Mouse (Mus musculus): ENCODE measurements around the gene Gpr82. TPM values are rescaled to one million over a fixed set of nuclear protein-coding genes. Genes with fewer than 3 reads are reported as not detected.

Gpr82 gene
- polyA plus RNA-seq, 1 experiment from 2014 or later: 0.61 TPM

DNA sequence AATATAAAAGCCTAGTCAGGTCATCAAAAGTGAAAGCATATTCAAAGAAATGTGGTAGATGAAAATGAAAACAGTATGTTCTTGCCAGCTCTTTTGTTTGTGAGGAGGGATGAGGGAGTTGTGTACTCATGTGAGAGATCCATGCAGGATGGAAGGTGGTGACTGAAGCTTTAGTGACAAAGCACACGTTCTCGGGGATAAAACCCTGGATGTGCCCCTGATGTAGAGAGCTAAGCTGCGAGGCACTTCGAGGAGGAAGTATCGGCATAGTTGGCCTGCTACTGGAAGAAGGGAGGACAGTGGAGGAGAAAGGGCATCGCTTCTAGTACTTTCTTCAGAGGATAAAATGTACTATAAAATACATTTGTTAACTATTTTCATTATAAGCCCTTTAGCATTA is 5.3 kb upstream of the Gpr82 start:
- WGBS: 86% methylated on average over 6 of the region's 6 CpGs
- no peaks in the 10 kb centered on the region for H3K27me3 ChIP-seq
- H3K36me3 ChIP-seq (ENCODE audit: poor library complexity, severe bottlenecking): no peaks in the 10 kb centered on the region
- no peaks in the 10 kb centered on the region for H3K9me3 ChIP-seq (replicated peaks)
- ATAC-seq: no peak
- no peak overlapping the region for H3K4me2 ChIP-seq
- H3K4me1 ChIP-seq: no peaks in the 10 kb centered on the region
- H3K27ac ChIP-seq: no peak overlapping the region
- no peak overlapping the region for H3K9ac ChIP-seq
- H3K4me3 ChIP-seq: no peak overlapping the region

DNA sequence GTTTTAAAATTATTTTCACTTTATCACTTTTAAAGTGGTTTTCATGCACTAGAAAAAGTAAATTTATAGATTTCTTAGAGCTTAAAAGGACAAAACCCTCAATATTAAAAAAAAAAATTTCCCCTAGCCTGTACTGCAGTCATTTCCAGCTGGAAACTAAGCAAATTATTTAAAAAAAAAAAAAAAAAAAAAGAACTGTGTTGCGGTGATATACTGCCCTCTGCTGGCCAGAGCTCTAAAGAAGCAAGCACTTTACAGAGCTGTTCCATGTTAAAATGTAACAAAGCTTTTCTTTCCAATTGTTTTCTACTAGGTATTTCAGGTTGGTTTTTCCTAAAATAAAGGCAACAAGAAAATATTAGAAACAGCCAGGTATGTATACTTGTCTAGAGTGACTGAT is 4.4 kb upstream of the Gpr82 start:
- WGBS: 17% methylated on average over 1 of the region's 1 CpGs
- H3K36me3 ChIP-seq (ENCODE audit: poor library complexity, severe bottlenecking): no peaks in the 10 kb centered on the region
- H3K9ac ChIP-seq: no peak overlapping the region

DNA sequence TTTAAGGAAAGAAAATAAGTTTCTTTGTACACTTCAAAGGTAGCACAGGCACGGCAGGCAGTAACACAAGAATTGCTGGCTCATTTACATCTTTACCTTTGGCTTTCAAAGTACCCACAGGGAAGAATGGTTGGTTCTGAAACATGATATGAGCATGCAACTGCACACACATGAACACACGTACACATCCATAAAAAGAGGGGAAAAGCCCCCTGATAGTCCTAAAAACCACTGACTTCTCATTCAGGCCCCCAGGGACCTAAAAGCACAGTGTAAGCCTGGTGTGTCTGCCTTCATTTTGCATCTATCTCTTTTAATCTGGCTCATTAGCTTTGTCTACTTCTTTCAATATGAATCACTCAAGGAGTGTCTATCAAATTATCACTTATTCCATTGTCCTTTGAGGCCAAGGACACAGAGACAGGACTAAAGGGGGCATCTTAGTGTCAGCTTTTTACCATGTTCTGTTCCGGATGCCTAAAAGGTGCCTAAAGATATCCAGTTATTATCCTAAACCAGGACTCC is 2.5 kb upstream of the Gpr82 start:
- no peaks in the 10 kb centered on the region for H3K36me3 ChIP-seq (ENCODE audit: poor library complexity, severe bottlenecking)
- no peak overlapping the region for H3K4me2 ChIP-seq
- H3K4me1 ChIP-seq: no peaks in the 10 kb centered on the region
- H3K9ac ChIP-seq: no peak overlapping the region
- no peak for ATAC-seq
- 70% methylated on average over 3 of the region's 3 CpGs for WGBS
- no peak overlapping the region for H3K4me3 ChIP-seq
- H3K9me3 ChIP-seq (replicated peaks): no peaks in the 10 kb centered on the region
- no peak overlapping the region for H3K27ac ChIP-seq
- no peaks in the 10 kb centered on the region for H3K27me3 ChIP-seq

More for the DNA sequence above, 4.4 kb upstream of the Gpr82 start:
- no peaks in the 10 kb centered on the region for H3K9me3 ChIP-seq (replicated peaks)
- no peaks in the 10 kb centered on the region for H3K27me3 ChIP-seq
- H3K27ac ChIP-seq: no peak overlapping the region
- H3K4me3 ChIP-seq: no peak overlapping the region
- no peaks in the 10 kb centered on the region for H3K4me1 ChIP-seq
- 0 out of 2 replicates have a peak, but pooled peaks have one; percentile 27 for ATAC-seq
- H3K4me2 ChIP-seq: no peak overlapping the region

DNA sequence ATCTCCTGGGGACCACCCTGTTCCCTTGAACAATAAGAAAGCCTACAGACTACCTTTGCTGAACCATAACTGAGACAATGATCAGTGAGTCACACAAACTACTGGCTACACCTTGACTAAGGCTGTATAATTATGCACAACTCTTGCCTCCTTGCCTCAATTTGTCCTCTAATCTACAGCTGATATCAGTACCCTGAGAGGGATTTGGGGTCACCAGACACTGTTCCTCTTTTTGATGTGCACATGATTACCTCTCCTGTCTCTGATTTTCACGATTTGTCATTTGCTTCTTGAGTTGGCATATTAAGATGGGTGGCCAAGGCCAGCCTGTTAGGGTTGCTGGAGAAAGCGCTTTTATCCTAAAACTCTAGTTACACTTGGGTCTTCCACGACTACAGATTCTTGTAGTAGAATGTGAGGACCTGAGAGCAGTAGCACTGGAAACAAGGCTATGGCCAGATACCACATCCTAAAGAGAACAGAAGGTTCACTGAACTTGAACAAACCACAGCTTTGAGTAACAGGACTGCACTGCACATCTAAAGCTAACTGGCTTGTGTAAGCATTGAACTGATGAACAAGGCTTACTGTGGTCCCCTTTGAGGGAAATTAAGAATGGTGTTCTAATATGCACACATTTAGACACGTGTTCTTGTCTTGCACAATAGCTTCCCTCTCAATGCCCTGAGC is 1.8 kb upstream of the Gpr82 start:
- ATAC-seq: no peak
- Histone ChIP-seq H3K9me3 (replicated peaks) (no peaks in the 10 kb centered on the region), H3K36me3 (ENCODE audit: poor library complexity, severe bottlenecking) (no peaks in the 10 kb centered on the region), H3K4me1 (no peaks in the 10 kb centered on the region), H3K4me3 (no peak overlapping the region), H3K27me3 (no peaks in the 10 kb centered on the region), H3K4me2 (no peak overlapping the region), H3K27ac (no peak overlapping the region), H3K9ac (no peak overlapping the region)
- WGBS: 69% methylated on average over 4 of the region's 4 CpGs

DNA sequence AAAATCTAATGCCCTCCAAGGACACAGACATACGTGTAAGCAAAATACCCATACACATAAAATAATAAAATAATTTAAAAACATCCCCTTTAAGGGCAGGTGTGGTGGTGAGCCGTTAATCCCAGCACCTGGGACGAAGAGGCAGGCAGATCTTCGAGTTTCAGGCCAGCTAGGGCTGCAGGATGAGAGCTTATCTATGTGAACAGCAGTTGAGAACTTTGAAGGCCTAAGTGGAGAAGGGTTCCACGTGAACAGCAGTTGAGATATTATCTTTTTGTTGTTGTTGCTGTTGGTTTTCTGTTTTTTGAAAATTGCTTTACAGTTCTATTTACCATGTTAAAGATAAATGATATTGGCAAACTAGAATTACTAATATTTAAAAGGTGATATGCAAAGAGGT is 7.7 kb downstream of the Gpr82 start:
- Histone ChIP-seq H3K9ac (no peak overlapping the region), H3K36me3 (ENCODE audit: poor library complexity, severe bottlenecking) (no peaks in the 10 kb centered on the region), H3K4me1 (no peaks in the 10 kb centered on the region), H3K4me2 (no peak overlapping the region), H3K4me3 (no peak overlapping the region), H3K9me3 (replicated peaks) (no peaks in the 10 kb centered on the region), H3K27me3 (no peaks in the 10 kb centered on the region; the same call in 1 of the 2 replicates), H3K27ac (no peak overlapping the region)
- no peak for ATAC-seq
- 81% methylated on average over 5 of the region's 5 CpGs for WGBS

DNA sequence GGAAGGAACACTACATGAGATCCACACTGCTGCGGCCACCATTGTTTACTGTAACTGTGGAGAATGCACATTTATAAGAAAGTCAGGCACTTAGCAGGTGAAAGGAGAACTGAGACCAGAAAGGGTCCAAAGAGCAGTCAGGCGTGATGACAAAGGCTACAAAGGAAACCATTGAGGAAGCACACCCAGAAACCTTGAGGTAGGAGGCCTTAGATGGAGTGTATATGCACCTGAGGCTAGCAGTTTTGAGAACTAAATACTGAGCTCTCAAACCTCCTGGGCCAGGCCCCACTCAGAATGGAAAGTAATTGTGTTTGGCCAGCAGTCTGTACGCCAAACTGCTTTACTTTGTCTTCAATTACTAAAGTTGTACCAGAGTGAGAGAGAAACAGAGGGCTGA is 9.2 kb downstream of the Gpr82 start:
- WGBS: 57% methylated on average over 3 of the region's 3 CpGs
- Histone ChIP-seq H3K4me1 (no peaks in the 10 kb centered on the region), H3K27ac (no peak overlapping the region), H3K4me3 (no peak overlapping the region), H3K27me3 (no peaks in the 10 kb centered on the region; the same call in 1 of the 2 replicates), H3K36me3 (ENCODE audit: poor library complexity, severe bottlenecking) (no peaks in the 10 kb centered on the region), H3K9ac (no peak overlapping the region), H3K4me2 (no peak overlapping the region), H3K9me3 (replicated peaks) (no peaks in the 10 kb centered on the region)
- ATAC-seq: no peak

DNA sequence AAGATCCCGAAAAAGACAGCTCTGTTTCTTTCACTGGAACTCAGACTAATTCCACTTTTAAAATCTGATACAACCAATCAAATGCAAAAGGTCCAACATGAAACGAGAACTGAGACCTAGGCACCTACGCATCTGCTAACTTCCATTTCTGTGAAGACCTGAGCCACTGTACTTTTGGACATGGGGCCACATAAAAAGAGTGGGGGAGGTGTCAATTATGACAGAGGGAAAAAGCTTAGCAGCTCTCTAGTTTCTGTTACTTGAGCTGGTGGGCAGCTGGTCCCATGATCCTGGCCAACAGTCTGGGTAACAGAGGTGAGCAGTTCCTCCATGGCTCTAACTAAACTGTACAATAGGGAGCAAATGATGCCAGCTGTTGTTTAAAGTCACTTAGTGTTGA is 11.8 kb downstream of the Gpr82 start:
- WGBS: 84% methylated on average over 3 of the region's 3 CpGs

DNA sequence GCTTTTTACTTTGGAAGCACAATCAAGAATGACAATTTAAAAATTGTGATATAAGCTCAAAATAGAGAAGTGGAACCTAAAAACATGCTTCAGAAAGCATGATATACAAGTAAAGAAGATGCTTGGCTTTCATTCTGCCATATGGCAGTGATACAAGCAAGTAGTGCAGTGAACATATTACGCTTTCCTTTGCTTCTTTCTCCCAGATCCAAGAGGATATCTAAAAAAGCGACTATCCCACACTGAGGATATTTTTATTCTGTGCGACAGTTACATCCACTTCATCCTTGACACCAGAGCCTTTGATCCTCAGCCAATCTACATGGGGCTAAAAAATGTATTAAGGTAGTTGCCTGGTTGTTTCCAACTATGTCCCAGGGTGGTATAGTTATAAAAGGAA is 20.6 kb downstream of the Gpr82 start:
- Histone ChIP-seq H3K27me3 (no peaks in the 10 kb centered on the region), H3K4me2 (no peak overlapping the region), H3K4me3 (no peak overlapping the region), H3K36me3 (ENCODE audit: poor library complexity, severe bottlenecking) (no peaks in the 10 kb centered on the region), H3K4me1 (no peaks in the 10 kb centered on the region), H3K27ac (no peak overlapping the region), H3K9ac (no peak overlapping the region), H3K9me3 (replicated peaks) (no peaks in the 10 kb centered on the region)
- WGBS: 91% methylated on average over 3 of the region's 3 CpGs
- ATAC-seq: no peak

More for the DNA sequence above, 11.8 kb downstream of the Gpr82 start:
- Histone ChIP-seq H3K9ac (no peak overlapping the region), H3K4me1 (no peaks in the 10 kb centered on the region), H3K4me3 (no peak overlapping the region), H3K36me3 (ENCODE audit: poor library complexity, severe bottlenecking) (no peaks in the 10 kb centered on the region), H3K4me2 (no peak overlapping the region), H3K9me3 (replicated peaks) (no peaks in the 10 kb centered on the region), H3K27ac (no peak overlapping the region), H3K27me3 (no peaks in the 10 kb centered on the region; the same call in 1 of the 2 replicates)
- ATAC-seq: no peak

DNA sequence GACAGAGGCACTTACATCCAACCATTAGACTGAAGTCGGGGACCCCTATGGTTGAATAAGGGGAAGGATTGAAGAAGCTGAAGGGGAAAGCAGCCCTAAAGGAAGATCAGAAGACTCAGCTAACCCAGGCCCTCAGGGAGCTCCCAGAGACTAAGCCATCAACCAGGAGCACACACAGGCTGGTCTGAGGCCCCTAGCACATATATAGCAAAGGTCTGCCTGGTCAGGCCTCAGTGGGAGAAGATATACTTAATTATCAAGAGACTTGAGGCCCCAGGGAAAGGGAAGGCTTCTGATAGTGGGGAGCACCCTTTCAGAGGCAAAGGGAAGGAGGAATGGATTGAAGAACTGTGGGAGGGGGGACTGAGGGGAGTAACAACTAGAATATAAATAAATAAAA is 25.4 kb downstream of the Gpr82 start:
- Histone ChIP-seq H3K4me1 (no peaks in the 10 kb centered on the region), H3K4me2 (no peak overlapping the region), H3K36me3 (ENCODE audit: poor library complexity, severe bottlenecking) (no peaks in the 10 kb centered on the region), H3K27me3 (no peaks in the 10 kb centered on the region), H3K9me3 (replicated peaks) (no peaks in the 10 kb centered on the region), H3K27ac (no peak overlapping the region), H3K4me3 (no peak overlapping the region), H3K9ac (no peak overlapping the region)
- no peak for ATAC-seq
- 94% methylated on average over 1 of the region's 1 CpGs for WGBS

DNA sequence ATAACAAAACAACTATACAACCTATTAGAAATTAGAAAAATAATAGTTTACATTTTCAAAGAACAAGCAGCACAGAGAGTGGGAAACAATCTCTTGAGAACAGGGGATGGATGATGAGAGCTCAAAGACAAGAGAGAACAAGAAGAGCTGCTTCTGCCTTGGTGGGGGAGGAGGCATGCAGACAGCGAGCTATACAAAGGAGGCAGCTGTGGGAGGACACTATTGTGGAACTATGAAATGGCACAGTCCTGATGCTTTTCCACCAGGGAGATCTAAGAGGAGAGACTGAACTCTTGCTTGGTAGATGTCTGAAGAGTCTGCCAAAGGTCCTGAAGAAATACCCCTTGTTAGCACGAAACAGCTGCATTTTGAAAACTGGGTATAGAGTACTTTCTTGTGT is 27.2 kb downstream of the Gpr82 start:
- Histone ChIP-seq H3K27ac (no peak overlapping the region), H3K9me3 (replicated peaks) (no peaks in the 10 kb centered on the region), H3K4me2 (no peak overlapping the region), H3K9ac (no peak overlapping the region), H3K36me3 (ENCODE audit: poor library complexity, severe bottlenecking) (no peaks in the 10 kb centered on the region), H3K4me3 (no peak overlapping the region), H3K27me3 (no peaks in the 10 kb centered on the region), H3K4me1 (no peaks in the 10 kb centered on the region)
- WGBS: 61% methylated on average over 2 of the region's 2 CpGs
- ATAC-seq: no peak

DNA sequence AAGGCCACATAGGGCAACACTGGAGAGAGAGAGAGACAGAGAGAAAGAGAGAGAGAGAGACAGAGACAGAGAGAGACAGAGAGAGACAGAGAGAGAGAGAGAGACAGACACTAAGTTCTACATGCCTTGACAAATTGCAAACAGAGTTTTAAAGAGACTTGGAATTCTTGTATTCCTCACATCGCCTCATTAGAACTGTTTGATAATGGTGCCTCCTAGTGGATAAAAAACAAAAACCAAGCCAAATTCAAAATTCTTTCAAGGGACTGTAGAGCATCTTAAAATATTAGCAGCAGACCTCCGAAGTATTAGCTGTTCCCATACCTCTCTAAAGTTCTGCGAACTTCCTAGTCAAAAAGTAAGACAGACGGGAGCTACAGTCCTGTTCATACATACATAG is 30.7 kb downstream of the Gpr82 start:
- H3K9ac ChIP-seq: no peak overlapping the region
- no peak for ATAC-seq
- H3K9me3 ChIP-seq (replicated peaks): no peaks in the 10 kb centered on the region
- H3K27me3 ChIP-seq: no peaks in the 10 kb centered on the region
- no peak overlapping the region for H3K27ac ChIP-seq
- WGBS: 82% methylated on average over 4 of the region's 4 CpGs
- H3K4me3 ChIP-seq: no peak overlapping the region
- H3K4me2 ChIP-seq: no peak overlapping the region
- no peaks in the 10 kb centered on the region for H3K4me1 ChIP-seq
- no peaks in the 10 kb centered on the region for H3K36me3 ChIP-seq (ENCODE audit: poor library complexity, severe bottlenecking)

DNA sequence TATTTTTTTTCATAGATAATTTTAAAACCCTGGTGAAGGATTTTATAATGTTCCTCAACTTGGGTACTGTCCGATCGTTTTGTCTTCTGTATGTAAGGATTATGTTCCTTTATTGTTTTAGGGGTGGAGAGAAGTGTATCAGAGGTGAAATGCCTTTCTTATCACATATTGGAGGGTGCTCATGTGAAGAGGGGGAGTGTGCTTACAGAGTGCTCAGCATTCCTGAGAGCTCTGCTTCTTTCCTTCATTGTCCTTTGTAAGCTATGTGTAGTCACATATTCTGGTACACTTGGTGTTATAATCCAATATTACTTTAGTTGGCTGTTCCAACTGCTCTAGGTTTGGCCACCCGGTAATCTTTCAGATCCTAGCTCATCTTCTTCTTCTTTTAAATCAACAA is 39.5 kb downstream of the Gpr82 start:
- 94% methylated on average over 3 of the region's 3 CpGs for WGBS

DNA sequence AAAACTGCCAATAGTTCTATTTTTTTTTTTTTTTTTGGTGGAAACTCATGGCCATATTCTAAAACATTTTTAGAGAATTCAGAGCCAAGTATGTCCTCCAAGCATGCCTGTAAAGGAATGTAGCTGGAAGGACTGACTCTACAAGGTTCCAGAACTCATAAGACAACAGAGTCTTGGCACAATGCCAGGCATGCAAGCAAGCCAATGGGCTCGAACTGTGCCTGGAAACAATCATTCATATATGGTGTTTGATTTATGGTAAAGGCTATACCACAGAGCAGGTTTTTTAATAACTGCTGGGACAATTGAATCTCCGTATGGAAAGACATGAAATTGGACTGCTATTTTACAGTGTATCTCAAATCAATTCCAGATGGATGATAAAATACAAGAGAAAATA is 43.9 kb downstream of the Gpr82 start:
- H3K27ac ChIP-seq: no peak overlapping the region
- no peaks in the 10 kb centered on the region for H3K36me3 ChIP-seq (ENCODE audit: poor library complexity, severe bottlenecking)
- H3K4me2 ChIP-seq: no peak overlapping the region
- no peak for ATAC-seq
- H3K9ac ChIP-seq: no peak overlapping the region
- 63% methylated on average over 2 of the region's 2 CpGs for WGBS
- H3K9me3 ChIP-seq (replicated peaks): no peaks in the 10 kb centered on the region
- no peaks in the 10 kb centered on the region for H3K4me1 ChIP-seq
- H3K27me3 ChIP-seq: no peaks in the 10 kb centered on the region
- H3K4me3 ChIP-seq: no peak overlapping the region

More for the DNA sequence above, 39.5 kb downstream of the Gpr82 start:
- H3K27me3 ChIP-seq: no peaks in the 10 kb centered on the region
- ATAC-seq: no peak
- H3K4me1 ChIP-seq: no peaks in the 10 kb centered on the region
- H3K27ac ChIP-seq: no peak overlapping the region
- no peaks in the 10 kb centered on the region for H3K36me3 ChIP-seq (ENCODE audit: poor library complexity, severe bottlenecking)
- no peak overlapping the region for H3K4me2 ChIP-seq
- H3K4me3 ChIP-seq: no peak overlapping the region
- H3K9me3 ChIP-seq (replicated peaks): no peaks in the 10 kb centered on the region
- no peak overlapping the region for H3K9ac ChIP-seq
